ENCODE assay signal across 17 mouse cellular contexts in the genomic region with DNA sequence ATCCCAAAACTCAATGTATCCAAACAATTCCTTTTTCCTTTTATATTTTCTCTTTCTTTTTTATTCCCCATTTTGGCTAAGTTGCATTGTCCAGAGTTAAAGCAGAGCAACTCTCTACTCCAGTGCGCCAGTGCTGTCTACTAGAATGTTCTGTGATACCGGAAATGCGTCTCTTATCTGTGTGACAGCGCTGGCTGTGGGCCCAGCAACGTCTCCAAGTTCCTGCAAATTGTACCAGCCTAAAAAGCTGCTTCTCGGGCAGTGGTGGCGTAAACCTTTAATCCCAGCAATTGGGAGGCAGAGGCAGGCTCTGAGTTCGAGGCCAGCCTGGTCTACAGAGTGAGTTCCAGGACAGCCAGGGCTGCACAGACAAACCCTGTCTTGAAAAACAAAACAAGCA. TPM values are rescaled to one million over a fixed set of nuclear protein-coding genes. Genes with fewer than 3 reads are reported as not detected.
DNase-seq lines count a peak whose midpoint lies in the region; ATAC-seq and TF ChIP-seq lines count a peak whose summit lies in the region.
"Had no signal": no experiment of that assay in that cellular context is flagged by ENCODE, and none has a peak within 500 bp of the region (broad histone marks: within the 10 kb centered on the region; RNA-seq: fewer than 3 reads in every experiment).

No protein-coding gene starts in this region.

- no peak for ATAC-seq in kidney, embryonic 14.5 days (ENCODE audit: low FRiP score, low TSS enrichment)
- ATAC-seq in lung, postnatal 0 days = no peak
- ATAC-seq in megakaryocyte-erythroid progenitor cell, adult 5-6 weeks (replicated peaks; ENCODE audit: low FRiP score, low TSS enrichment, poor library complexity, severe bottlenecking) = peak; percentile 71
- ATAC-seq: inflammation-experienced regulatory T-cells, adult 6 months had no signal

- no peak for TF ChIP-seq CTCF in kidney, adult 2 months (conservative IDR thresholded peaks at IDR 0.05; ENCODE audit: insufficient read depth, insufficient read length, low read depth, low read length)
- no peak for TF ChIP-seq CTCF in lung, postnatal 0 days (IDR thresholded peaks at IDR 0.05)

- H3K27me3 ChIP-seq in kidney, adult 2 months (replicated peaks; ENCODE audit: control insufficient read depth, insufficient read depth, low read length) = no peaks in the 10 kb centered on the region
- H3K27me3 ChIP-seq in kidney, embryonic 14.5 days (ENCODE audit: control insufficient read depth, insufficient read depth, low read length) = no peaks in the 10 kb centered on the region
- H3K27me3 ChIP-seq in lung, postnatal 0 days (replicated peaks; ENCODE audit: insufficient read depth, low read length) = no peaks in the 10 kb centered on the region
- H3K27me3 ChIP-seq: forebrain, embryonic 12.5 days; hindbrain, embryonic 13.5 days; limb, embryonic 12.5 days; liver, embryonic 13.5 days; midbrain, embryonic 12.5 days had no signal

- no peak for TF ChIP-seq POLR2A in kidney, adult 2 months (IDR thresholded peaks at IDR 0.05; ENCODE audit: low read depth, low read length)

- H3K36me3 ChIP-seq in kidney, adult 2 months (ENCODE audit: control insufficient read depth, insufficient read depth, low read length) = no peaks in the 10 kb centered on the region
- H3K36me3 ChIP-seq in kidney, embryonic 14.5 days (ENCODE audit: control insufficient read depth, insufficient read depth, low read length) = no peaks in the 10 kb centered on the region
- H3K36me3 ChIP-seq in lung, postnatal 0 days (ENCODE audit: insufficient read depth, low read length) = no peaks in the 10 kb centered on the region
- H3K36me3 ChIP-seq: forebrain, embryonic 12.5 days; hindbrain, embryonic 13.5 days; limb, embryonic 12.5 days; liver, embryonic 13.5 days; midbrain, embryonic 12.5 days had no signal

- 75% methylated on average over 8 of the region's 8 CpGs for WGBS in kidney, adult 2 months
- 79% methylated on average over 8 of the region's 8 CpGs for WGBS in kidney, embryonic 14.5 days
- 59% methylated on average over 8 of the region's 8 CpGs for WGBS in lung, postnatal 0 days

- no peaks in the 10 kb centered on the region for H3K4me1 ChIP-seq in kidney, adult 2 months (ENCODE audit: control insufficient read depth, insufficient read depth, low read length)
- H3K4me1 ChIP-seq in kidney, embryonic 14.5 days (ENCODE audit: control insufficient read depth, insufficient read depth, low read length) = no peaks in the 10 kb centered on the region
- no peaks in the 10 kb centered on the region for H3K4me1 ChIP-seq in lung, postnatal 0 days (ENCODE audit: insufficient read depth, low read depth, low read length)
- H3K4me1 ChIP-seq: forebrain, embryonic 12.5 days; hindbrain, embryonic 13.5 days; liver, embryonic 13.5 days; midbrain, embryonic 12.5 days had no signal

- H3K27ac ChIP-seq in kidney, adult 2 months (ENCODE audit: insufficient read depth, low read depth, low read length) = no peak overlapping the region
- no peak overlapping the region for H3K27ac ChIP-seq in kidney, embryonic 14.5 days (ENCODE audit: low read depth, low read length)
- no peak overlapping the region for H3K27ac ChIP-seq in lung, postnatal 0 days (ENCODE audit: low read length)
- H3K27ac ChIP-seq: forebrain, embryonic 12.5 days; hindbrain, embryonic 13.5 days; limb, embryonic 12.5 days; liver, embryonic 13.5 days; macrophage; midbrain, embryonic 12.5 days had no signal

- H3K9ac ChIP-seq in kidney, embryonic 14.5 days (ENCODE audit: low read depth, low read length) = no peak overlapping the region
- H3K9ac ChIP-seq in lung, postnatal 0 days (replicated peaks; ENCODE audit: low read depth) = no peak overlapping the region
- H3K9ac ChIP-seq: forebrain, embryonic 12.5 days; hindbrain, embryonic 13.5 days; limb, embryonic 12.5 days; liver, embryonic 13.5 days; midbrain, embryonic 12.5 days had no signal

- DNase-seq in adrenal gland, postnatal 10 days = peak; percentile 11
- DNase-seq in adrenal gland, adult 18-20 months (ENCODE audit: low spot score in 2 of 2) = no peak
- DNase-seq in kidney, adult 2 months = peak; percentile 17
- peak; percentile 14 for DNase-seq in lung, postnatal 0 days (ENCODE audit: low spot score)
- no peak for DNase-seq in lung, adult 18-20 months
- no peak for DNase-seq in layer of hippocampus, adult 9-10 months (ENCODE audit: low spot score)
- DNase-seq: cerebellum, adult 11-12 months; gastrocnemius, postnatal 10 days; liver, embryonic 13.5 days had no signal

- no peaks in the 10 kb centered on the region for H3K9me3 ChIP-seq in kidney, embryonic 14.5 days (ENCODE audit: control insufficient read depth, low read length)
- H3K9me3 ChIP-seq in lung, postnatal 0 days (ENCODE audit: low read length) = no peaks in the 10 kb centered on the region
- H3K9me3 ChIP-seq: forebrain, embryonic 12.5 days; hindbrain, embryonic 13.5 days; limb, embryonic 12.5 days; liver, embryonic 13.5 days; midbrain, embryonic 12.5 days had no signal

- TF ChIP-seq EP300 in lung, postnatal 0 days (IDR thresholded peaks at IDR 0.05) = no peak

- H3K4me3 ChIP-seq in kidney, adult 2 months (ENCODE audit: insufficient read depth, low read depth, low read length) = no peak overlapping the region
- H3K4me3 ChIP-seq in kidney, embryonic 14.5 days (ENCODE audit: low read length) = no peak overlapping the region
- no peak overlapping the region for H3K4me3 ChIP-seq in lung, postnatal 0 days (ENCODE audit: low read depth, low read length)
- H3K4me3 ChIP-seq: forebrain, embryonic 12.5 days; hindbrain, embryonic 13.5 days; limb, embryonic 12.5 days; liver, embryonic 13.5 days; midbrain, embryonic 12.5 days had no signal

- no peak overlapping the region for H3K4me2 ChIP-seq in kidney, embryonic 14.5 days (replicated peaks; ENCODE audit: low read depth, low read length)
- H3K4me2 ChIP-seq in lung, postnatal 0 days (replicated peaks; ENCODE audit: low read depth, low read length) = no peak overlapping the region
- H3K4me2 ChIP-seq: forebrain, embryonic 12.5 days; hindbrain, embryonic 13.5 days; limb, embryonic 12.5 days; liver, embryonic 13.5 days; midbrain, embryonic 12.5 days had no signal

RNA-seq across cellular contexts. Expression of a gene that starts 59.4 kb away (rescaled TPM):
- 10 to 100 TPM; 20.7 to 34.6 TPM for total RNA-seq in adrenal gland, postnatal 10 days (2021)
- total RNA-seq in adrenal gland, adult 18-20 months (2021) = 10 to 100 TPM; 26.1 to 48.9 TPM
- 19.0 and 21.3 TPM in 2 replicates for polyA plus RNA-seq in kidney, adult 2 months (2012; rRNA removed)
- polyA plus RNA-seq in kidney, embryonic 14.5 days (2014; fragmentation: Nextera tagmentation; extraction: Ambion mirVana) = 37.2 and 39.9 TPM in 2 replicates
- polyA plus RNA-seq in lung, postnatal 0 days (2015; fragmentation: Nextera tagmentation; extraction: Ambion mirVana) = 18.7 and 20.9 TPM in 2 replicates
- 33.5 and 43.6 TPM in 2 replicates for total RNA-seq in megakaryocyte-erythroid progenitor cell, adult 5-6 weeks (2014; fragmentation: Nextera tagmentation)
- 17.1 and 17.7 TPM in 2 replicates for total RNA-seq in megakaryocyte-erythroid progenitor cell, adult 5-6 weeks (2017)

Comparison
In these comparisons a context has a peak if more than half of its experiments do, and no peak if none do; other contexts are left out.
1. DNase-seq: peak in adrenal gland, postnatal 10 days (single experiment), kidney, adult 2 months (single experiment) and lung, postnatal 0 days (single experiment); none in adrenal gland, adult 18-20 months (0 of 2), lung, adult 18-20 months (0 of 2) and layer of hippocampus, adult 9-10 months (single experiment).